Mouse (Mus musculus) retina, postnatal 7 days (tissue): ENCODE data around the gene Homer2.
A peak's percentile ranks its signal among the peaks of the same experiment; 100 is the strongest.

ENCODE experiments used
- DNase-seq: peaks from one replicate; pipeline ENCODE4 v3.0.0-alpha.2; 2012; ENCODE audit warnings: low read depth, low spot score

Gene Homer2

GRCm38 (mm10) chr7:81707471-81708140 is at the start of gene Homer2:
TSS of gene Homer2 (minus strand) at chr7:81707527.
- no peak for DNase-seq

GRCm38 (mm10) chr7:81747956-81748355 is 40.6 kb upstream of the Homer2 start:
- DNase-seq: no peak

GRCm38 (mm10) chr7:81744145-81744544 is 36.8 kb upstream of the Homer2 start:
- DNase-seq: no peak

- no peak for DNase-seq
Observed at GRCm38 (mm10) chr7:81740010-81740409, 32.7 kb upstream of the Homer2 start.

DNA sequence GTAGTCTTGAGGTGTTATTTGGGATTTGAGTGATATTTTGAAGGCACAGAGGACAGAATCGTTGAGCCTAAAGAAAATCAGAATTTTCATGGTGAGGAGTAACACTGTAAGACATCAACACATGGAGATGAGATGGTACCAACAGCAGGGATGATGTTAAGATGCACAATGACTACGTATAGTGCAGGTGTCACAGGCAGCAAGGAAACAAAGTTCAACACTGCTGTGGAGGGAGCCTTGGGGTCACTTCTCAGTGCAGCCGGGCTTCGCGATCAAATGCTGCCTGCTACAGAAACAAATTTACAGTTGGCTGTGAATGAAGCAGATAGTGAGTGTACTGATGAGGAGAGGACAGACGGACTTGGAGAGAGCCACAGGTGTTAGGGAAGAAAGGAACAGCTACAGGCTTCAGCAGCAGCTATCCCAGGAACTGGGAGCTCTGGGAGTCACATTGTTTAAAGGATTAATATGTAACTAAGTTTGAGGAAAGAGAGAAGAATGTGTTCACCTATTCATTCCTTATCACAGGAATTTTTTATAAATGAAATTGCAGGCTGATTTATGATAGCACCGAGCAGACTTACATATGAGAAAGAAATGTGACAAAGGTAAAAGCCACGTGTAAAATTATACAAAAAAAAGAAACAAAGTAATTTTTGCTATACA is 31.5 kb upstream of the Homer2 start:
- no peak for DNase-seq

DNA sequence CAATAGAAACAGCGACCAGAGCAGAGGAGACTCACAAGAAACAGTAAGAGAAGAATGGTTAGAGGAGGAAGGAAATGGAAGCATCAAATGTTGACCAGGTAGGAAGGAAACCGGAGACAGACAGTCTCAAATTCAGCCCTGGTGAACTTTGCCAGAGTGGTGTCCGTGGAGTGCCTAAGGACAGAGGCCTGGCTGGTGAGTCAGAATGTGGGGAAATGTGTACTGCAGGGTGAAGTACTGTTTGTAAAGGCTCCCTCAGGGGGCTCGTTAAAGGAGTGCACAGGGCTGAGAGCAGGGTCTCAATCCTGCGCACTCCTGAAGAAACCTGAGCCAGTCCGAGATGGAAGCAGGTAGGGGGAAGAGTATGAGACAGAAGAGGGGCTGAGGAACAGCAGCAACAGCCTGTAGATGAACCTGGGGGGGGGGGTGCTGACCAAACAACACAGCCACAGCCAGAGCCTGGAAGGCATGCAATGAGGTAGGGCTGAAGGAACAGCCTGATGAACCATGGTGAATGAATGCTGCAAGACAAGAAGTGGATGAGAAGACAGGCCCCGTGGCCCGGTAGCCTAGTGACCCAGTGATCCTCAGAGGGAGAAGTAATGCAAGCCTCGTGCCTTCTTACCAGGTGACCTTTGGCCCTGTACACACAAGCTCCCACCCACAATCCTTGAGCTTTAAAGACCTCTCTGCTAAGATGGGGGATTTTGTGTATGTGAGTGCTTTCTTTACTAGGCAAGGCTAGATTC is 28.1 kb upstream of the Homer2 start:
- no peak for DNase-seq

- DNase-seq: no peak
Observed at GRCm38 (mm10) chr7:81732183-81733089, 25.1 kb upstream of the Homer2 start.

DNA sequence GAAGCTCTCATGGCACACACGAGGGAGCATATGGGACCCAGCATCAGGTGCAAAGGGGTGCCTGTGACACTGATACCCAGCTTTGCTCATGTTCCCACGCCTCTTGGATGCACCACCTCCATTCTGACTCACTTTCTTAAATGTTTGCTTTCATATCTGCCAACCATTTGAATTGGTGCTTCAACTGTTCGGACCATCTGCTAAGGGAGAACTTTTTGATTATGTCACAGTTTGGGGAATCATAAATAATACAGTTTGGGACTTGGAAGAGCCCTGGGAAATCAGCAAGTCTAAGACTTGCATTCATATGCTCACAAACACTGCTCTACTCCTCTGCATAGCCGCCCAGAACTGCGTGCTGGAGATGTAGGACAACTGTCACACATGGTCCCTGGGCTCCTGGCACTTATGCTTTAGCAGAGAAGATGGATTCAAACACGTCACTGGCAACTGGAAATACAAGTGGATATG is 23.9 kb upstream of the Homer2 start:
- DNase-seq: no peak

DNA sequence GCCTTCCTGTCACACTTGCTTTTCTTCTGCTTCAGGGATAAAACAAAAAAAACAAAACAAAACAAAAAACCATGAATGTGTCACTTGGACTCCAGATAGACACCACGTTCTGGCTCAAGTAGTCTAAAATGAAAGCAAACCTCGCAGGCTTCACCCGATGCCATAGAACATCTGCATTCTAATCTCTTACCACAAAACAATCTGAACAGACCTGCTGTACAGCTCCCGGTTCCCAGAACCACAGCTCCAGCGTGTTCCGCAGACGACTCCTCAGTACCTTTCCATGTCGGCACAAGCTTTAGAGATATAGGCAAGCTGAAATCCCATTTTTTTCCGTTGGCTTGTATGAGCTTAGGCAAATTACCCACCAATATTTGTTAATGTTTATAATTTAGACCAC is 22.5 kb upstream of the Homer2 start:
- no peak for DNase-seq

GRCm38 (mm10) chr7:81727716-81728115 is 20.4 kb upstream of the Homer2 start:
- DNase-seq: no peak

DNA sequence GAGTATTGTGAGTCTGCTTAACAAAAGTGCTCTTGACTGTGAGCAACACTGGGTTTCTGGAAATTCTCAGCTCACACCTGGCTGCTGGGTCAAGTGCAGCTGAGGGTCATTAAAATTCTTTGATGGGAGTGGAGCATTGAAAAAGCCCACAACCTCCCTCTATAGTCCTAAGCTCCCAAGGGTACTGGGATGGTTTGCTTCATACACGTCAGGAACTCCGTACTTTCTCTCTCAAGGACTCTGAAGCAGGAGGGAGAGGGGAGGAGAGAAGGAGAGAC is 19.3 kb upstream of the Homer2 start:
- no peak for DNase-seq

DNA sequence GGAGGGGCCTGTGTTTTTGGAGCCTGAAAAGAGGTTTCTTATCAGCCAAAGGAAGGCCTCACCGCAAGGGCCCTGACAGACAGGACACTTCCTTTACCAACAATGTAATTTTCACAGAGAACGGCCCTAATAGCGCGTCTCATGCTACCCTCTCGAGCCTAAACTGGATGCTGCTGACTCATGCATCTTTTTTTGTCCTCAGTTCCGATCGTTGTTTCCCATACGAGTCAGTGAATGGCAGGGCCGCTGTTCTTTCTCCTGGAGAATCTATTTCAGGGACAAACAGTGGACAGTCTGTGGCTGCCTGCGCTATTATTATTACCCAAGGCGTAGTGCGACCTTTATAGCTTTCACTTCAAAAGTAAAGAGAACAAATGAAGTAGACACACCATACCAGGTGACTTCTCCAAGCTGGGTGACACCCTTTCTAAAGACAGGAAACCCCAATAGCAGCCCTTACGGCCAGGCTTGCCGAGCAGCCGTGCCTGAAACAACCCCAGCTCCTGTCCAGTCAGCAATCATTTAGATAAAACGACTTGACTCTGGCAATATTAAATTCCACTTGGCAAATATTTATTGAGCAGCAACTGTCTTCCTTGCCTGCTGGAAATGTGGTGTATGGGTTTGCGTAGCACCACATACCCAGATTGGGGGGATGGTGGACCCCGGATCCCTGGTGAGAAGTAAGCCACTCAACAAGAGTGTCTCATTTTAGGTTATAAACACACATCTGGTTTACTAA is 18.8 kb upstream of the Homer2 start:
- DNase-seq: no peak

GRCm38 (mm10) chr7:81723851-81724250 is 16.5 kb upstream of the Homer2 start:
- no peak for DNase-seq

DNA sequence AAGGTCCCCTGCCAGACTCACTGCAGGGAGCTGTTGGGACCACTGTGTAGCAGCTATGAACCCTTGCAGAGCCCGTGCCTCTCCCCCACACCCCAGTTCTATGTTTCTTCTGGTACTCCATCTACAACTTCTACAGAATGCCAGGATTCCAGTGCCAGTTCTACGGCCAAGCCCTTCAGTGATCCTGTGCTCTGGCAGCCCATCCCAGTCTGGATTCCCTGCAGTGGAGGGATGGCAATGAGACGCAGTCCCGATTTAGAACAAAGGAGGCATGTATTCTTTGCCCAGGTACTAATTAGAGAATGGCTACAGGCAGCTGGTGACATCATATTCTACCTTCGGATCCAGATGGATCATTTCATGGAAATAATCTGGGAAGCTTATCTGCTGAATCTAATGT is 13.9 kb upstream of the Homer2 start:
- DNase-seq: no peak

GRCm38 (mm10) chr7:81719216-81719661 is 11.9 kb upstream of the Homer2 start:
- DNase-seq: no peak

- no peak for DNase-seq
Observed at GRCm38 (mm10) chr7:81718657-81719056, 11.3 kb upstream of the Homer2 start.

DNA sequence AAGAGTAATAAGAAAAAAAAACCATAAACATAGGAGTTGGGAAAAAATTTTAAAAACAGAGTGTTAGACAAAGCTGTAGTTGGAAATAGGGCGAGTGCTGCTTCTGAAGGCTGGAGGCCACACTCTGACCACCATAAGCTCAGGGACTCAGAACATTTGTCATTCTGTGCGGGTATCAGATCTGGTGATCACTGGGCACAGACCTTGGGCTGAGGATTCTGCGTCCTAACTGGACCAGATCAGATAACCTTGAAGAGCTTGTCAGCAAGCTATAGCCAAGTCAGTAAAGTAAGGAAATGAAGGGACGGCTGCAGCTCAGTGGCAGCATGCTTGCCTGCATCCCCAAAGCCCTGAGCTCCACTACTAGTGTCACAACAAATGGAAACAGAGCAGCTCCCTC is 2.8 kb upstream of the Homer2 start:
- no peak for DNase-seq

DNA sequence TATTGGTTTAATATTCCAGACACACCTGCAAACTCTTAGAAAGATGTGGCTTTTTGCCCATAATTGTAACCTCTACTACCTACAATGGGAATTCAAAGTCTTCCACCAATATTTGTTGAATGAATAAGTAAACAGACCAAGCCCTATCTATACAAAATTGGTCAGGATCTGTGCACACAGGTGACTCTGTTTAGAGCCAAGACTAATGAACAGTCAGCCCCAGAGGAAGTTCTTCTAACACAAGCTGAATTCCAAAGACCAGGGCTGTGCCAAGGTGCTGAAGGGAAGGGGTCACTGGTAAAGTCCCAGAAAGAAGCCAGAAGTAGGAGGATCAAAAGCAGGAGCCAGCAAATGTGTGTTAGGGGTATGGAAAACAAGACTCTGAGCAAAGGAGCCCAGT is 838 bp upstream of the Homer2 start:
- DNase-seq: no peak

- peak; percentile 29 for DNase-seq
Observed at GRCm38 (mm10) chr7:81706416-81707391, 623 bp downstream of the Homer2 start.

GRCm38 (mm10) chr7:81706027-81706415 is 1.3 kb downstream of the Homer2 start:
- no peak for DNase-seq
